Mouse (Mus musculus) megakaryocyte, adult 5-6 weeks (primary cell): ENCODE data around the gene Calu. TPM values are rescaled to one million over a fixed set of nuclear protein-coding genes. Genes with fewer than 3 reads are reported as not detected.

ENCODE experiments used
- ATAC-seq: 2 replicates; pipeline ENCODE4 v1.8.0; 2016; ENCODE audit warnings: mild to moderate bottlenecking, inconsistent platforms; ENCODE audit not compliant: poor library complexity, severe bottlenecking
- total RNA-seq, 2 experiments: library from RNA; stranded (forward) in 1 of 2; stranded (reverse) in 1 of 2; fragments of 153-499, 151-499 nt in 1 of 2; fragments of 221-1000, 200-1000 nt in 1 of 2; gene quantifications; 2 replicates each; pipeline versions ENCODE4 v1.2.3 to v1.2.4; 2015 to 2017

Gene Calu
- total RNA-seq, 2 experiments from 2014 or later: 57.4 to 142 TPM

GRCm38 (mm10) chr6:29415446-29415845, 67.6 kb downstream of the Calu start:
- ATAC-seq: no peak

GRCm38 (mm10) chr6:29420596-29420995, 72.7 kb downstream of the Calu start:
- no peak; the same call in 1 of the 2 replicates for ATAC-seq

- ATAC-seq: no peak
Measured at GRCm38 (mm10) chr6:29425118-29425517, 77.2 kb downstream of the Calu start.

GRCm38 (mm10) chr6:29426331-29426730, 78.5 kb downstream of the Calu start:
- no peak for ATAC-seq

Other genes starting within 250 kb of the Calu start
- 29.2 and 29.6 TPM in 2 replicates for gene Rbm28, start 183.1 kb upstream of the Calu start, total RNA-seq (2015)
- gene Rbm28, start 183.1 kb upstream of the Calu start, total RNA-seq (2017): 27.3 and 33.9 TPM in 2 replicates
- not detected in 2 replicates for gene Prrt4, start 168.5 kb upstream of the Calu start, total RNA-seq (2015)
- gene Prrt4, start 168.5 kb upstream of the Calu start, total RNA-seq (2017): not detected in 2 replicates
- gene Impdh1, start 131.7 kb upstream of the Calu start, total RNA-seq (2015): 7.8 and 12.0 TPM in 2 replicates
- gene Impdh1, start 131.7 kb upstream of the Calu start, total RNA-seq (2017): 9.0 and 11.6 TPM in 2 replicates
- 2.2 and 7.1 TPM in 2 replicates for gene Hilpda, start 75.6 kb upstream of the Calu start, total RNA-seq (2015)
- 1.9 and 3.1 TPM in 2 replicates for gene Hilpda, start 75.6 kb upstream of the Calu start, total RNA-seq (2017)
- gene Fam71f2, start 68.5 kb upstream of the Calu start, total RNA-seq (2015): not detected in 2 replicates
- not detected in 2 replicates for gene Fam71f2, start 68.5 kb upstream of the Calu start, total RNA-seq (2017)
- not detected in 2 replicates for gene Fam71f1, start 28.9 kb upstream of the Calu start, total RNA-seq (2015)
- gene Fam71f1, start 28.9 kb upstream of the Calu start, total RNA-seq (2017): not detected in 2 replicates
- gene Opn1sw, start 40.4 kb downstream of the Calu start, total RNA-seq (2015): not detected in 2 replicates
- not detected in 2 replicates for gene Opn1sw, start 40.4 kb downstream of the Calu start, total RNA-seq (2017)
- gene Ccdc136, start 48.2 kb downstream of the Calu start, total RNA-seq (2015): 0.11 TPM in 1 of 2 replicates, not detected in the other
- 1.5 TPM in 1 of 2 replicates, not detected in the other for gene Ccdc136, start 48.2 kb downstream of the Calu start, total RNA-seq (2017)
- not detected in 2 replicates for gene Flnc, start 85.2 kb downstream of the Calu start, total RNA-seq (2015)
- gene Flnc, start 85.2 kb downstream of the Calu start, total RNA-seq (2017): not detected in 2 replicates
- gene Atp6v1f, start 119.6 kb downstream of the Calu start, total RNA-seq (2015): 238 and 251 TPM in 2 replicates
- 225 and 238 TPM in 2 replicates for gene Atp6v1f, start 119.6 kb downstream of the Calu start, total RNA-seq (2017)
- gene Atp6v1fnb, start 123.4 kb downstream of the Calu start, total RNA-seq (2015): 0.67 TPM in 1 of 2 replicates, not detected in the other
- gene Atp6v1fnb, start 123.4 kb downstream of the Calu start, total RNA-seq (2017): 0.29 TPM in 1 of 2 replicates, not detected in the other
- gene Kcp, start 159.9 kb downstream of the Calu start, total RNA-seq (2015): not detected in 2 replicates
- gene Kcp, start 159.9 kb downstream of the Calu start, total RNA-seq (2017): not detected in 2 replicates
- gene Irf5, start 178.6 kb downstream of the Calu start, total RNA-seq (2015): 133 and 149 TPM in 2 replicates
- gene Irf5, start 178.6 kb downstream of the Calu start, total RNA-seq (2017): 231 and 243 TPM in 2 replicates